13 mouse cellular contexts compared by ENCODE assay signal in genomic region chr10:88350687-88351086, GRCm38 (mm10).
"Had no signal": no experiment of that assay in that cellular context is flagged by ENCODE, and none has a peak within 500 bp of the region (broad histone marks: within the 10 kb centered on the region; RNA-seq: fewer than 3 reads in every experiment).

No protein-coding gene starts in this region.

- H3K27me3 ChIP-seq: intestine, embryonic 15.5 days; limb, embryonic 15.5 days; liver, embryonic 13.5 days; neural tube, embryonic 15.5 days had no signal

- H3K9me3 ChIP-seq: intestine, embryonic 15.5 days; limb, embryonic 15.5 days; liver, embryonic 13.5 days; midbrain, embryonic 10.5 days; neural tube, embryonic 15.5 days had no signal

- ATAC-seq: intestine, embryonic 15.5 days had no signal

- H3K36me3 ChIP-seq: intestine, embryonic 15.5 days; limb, embryonic 15.5 days; liver, embryonic 13.5 days; midbrain, embryonic 10.5 days; neural tube, embryonic 15.5 days had no signal

- H3K4me3 ChIP-seq: intestine, embryonic 15.5 days; limb, embryonic 15.5 days; liver, embryonic 13.5 days; midbrain, embryonic 10.5 days; myocyte; neural tube, embryonic 15.5 days had no signal

- H3K9ac ChIP-seq: intestine, embryonic 15.5 days; limb, embryonic 15.5 days; liver, embryonic 13.5 days; neural tube, embryonic 15.5 days had no signal

- H3K4me2 ChIP-seq: intestine, embryonic 15.5 days; limb, embryonic 15.5 days; liver, embryonic 13.5 days; neural tube, embryonic 15.5 days had no signal

- H3K27ac ChIP-seq: intestine, embryonic 15.5 days; limb, embryonic 15.5 days; liver, embryonic 13.5 days; midbrain, embryonic 10.5 days; neural tube, embryonic 15.5 days had no signal

- H3K4me1 ChIP-seq: intestine, embryonic 15.5 days; neural tube, embryonic 15.5 days had no signal

- DNase-seq: kidney, adult 18-20 months; kidney, postnatal 14 days; liver, embryonic 13.5 days; midbrain, embryonic 14.5 days; right cerebral cortex, postnatal 4 days; spleen, adult 18-20 months; thymus, adult 18-20 months; thymus, postnatal 14 days had no signal
